Mouse (Mus musculus) heart, embryonic 10.5 days (tissue): Measurements from ENCODE around the gene Pgam1. TPM values are rescaled to one million over a fixed set of nuclear protein-coding genes. Genes with fewer than 3 reads are reported as not detected.

Source experiments
- polyA plus RNA-seq: library from polyadenylated mRNA; unstranded; fragments of >200 nt; fragmentation: Nextera tagmentation; extraction: Ambion mirVana; gene quantifications from 2 replicates; pipeline ENCODE4 v1.2.1, GENCODE M21; 2016

The Pgam1 gene
- polyA plus RNA-seq, 1 experiment from 2014 or later, result 1,272 TPM

Other genes with a start within 250 kb of the Pgam1 start
- 0.21 and 0.87 TPM in 2 replicates for gene Slit1, start 168.3 kb upstream of the Pgam1 start, polyA plus RNA-seq
- gene Arhgap19, start 109.9 kb upstream of the Pgam1 start, polyA plus RNA-seq, result 23.6 and 29.5 TPM in 2 replicates
- 3.2 and 6.6 TPM in 2 replicates for gene Frat1, start 82.0 kb upstream of the Pgam1 start, polyA plus RNA-seq
- 1.6 and 4.0 TPM in 2 replicates for gene Frat2, start 63.8 kb upstream of the Pgam1 start, polyA plus RNA-seq
- gene Rrp12, start 15.8 kb upstream of the Pgam1 start, polyA plus RNA-seq, result 25.1 and 25.8 TPM in 2 replicates
- 60.1 and 78.1 TPM in 2 replicates for gene Exosc1, start 21.5 kb downstream of the Pgam1 start, polyA plus RNA-seq
- 73.4 and 78.9 TPM in 2 replicates for gene Zdhhc16, start 21.6 kb downstream of the Pgam1 start, polyA plus RNA-seq
- gene Mms19, start 69.2 kb downstream of the Pgam1 start, polyA plus RNA-seq, result 25.4 and 27.0 TPM in 2 replicates
- gene Ubtd1, start 69.8 kb downstream of the Pgam1 start, polyA plus RNA-seq, result 12.4 and 14.0 TPM in 2 replicates
- not detected in 2 replicates for gene Ankrd2, start 124.1 kb downstream of the Pgam1 start, polyA plus RNA-seq
- 0.85 and 1.6 TPM in 2 replicates for gene Hoga1, start 133.7 kb downstream of the Pgam1 start, polyA plus RNA-seq
- gene 4933411K16Rik, start 140.3 kb downstream of the Pgam1 start, polyA plus RNA-seq, result 0.15 TPM in 1 of 2 replicates, not detected in the other
- 18.8 and 22.0 TPM in 2 replicates for gene Morn4, start 174.4 kb downstream of the Pgam1 start, polyA plus RNA-seq
- gene Pi4k2a, start 178.5 kb downstream of the Pgam1 start, polyA plus RNA-seq, result 18.9 and 23.1 TPM in 2 replicates
- 29.0 and 32.7 TPM in 2 replicates for gene Avpi1, start 217.1 kb downstream of the Pgam1 start, polyA plus RNA-seq
- 6.5 and 8.1 TPM in 2 replicates for gene Marveld1, start 235.5 kb downstream of the Pgam1 start, polyA plus RNA-seq